Mouse (Mus musculus) intestine, postnatal 0 days (tissue): ENCODE data around the gene Cpox. TPM values are rescaled to one million over a fixed set of nuclear protein-coding genes. Genes with fewer than 3 reads are reported as not detected.

Experiments used
- ATAC-seq: fragments of 200-750 bp; cut with Nextera tagmentation; 2 replicates; pipeline ENCODE4 v1.8.0; 2017; ENCODE audit warnings: mild to moderate bottlenecking, moderate TSS enrichment, moderate library complexity
- H3K27ac ChIP-seq: fragments of 300-500 bp; sonication (generic); 2 replicates; pipeline ENCODE4 v1.5.1; 2014; ENCODE audit warnings: mild to moderate bottlenecking, low read depth, low read length, moderate library complexity
- H3K27me3 ChIP-seq: fragments of 300-500 bp; sonication (generic); replicated peaks from 2 replicates; pipeline ENCODE4 v1.6.1; 2014; ENCODE audit warnings: low read length, mixed read lengths; ENCODE audit not compliant: control insufficient read depth, insufficient read depth
- H3K36me3 ChIP-seq: fragments of 300-500 bp; sonication (generic); 2 replicates; pipeline ENCODE4 v1.6.1; 2014; ENCODE audit warnings: mild to moderate bottlenecking, moderate library complexity; ENCODE audit not compliant: control insufficient read depth, insufficient read depth
- H3K4me1 ChIP-seq: fragments of 300-500 bp; sonication (generic); replicated peaks from 2 replicates; pipeline ENCODE4 v1.6.1; 2014; ENCODE audit warnings: antibody characterized with exemption, low read length, mixed read lengths; ENCODE audit not compliant: control insufficient read depth, insufficient read depth
- H3K4me2 ChIP-seq: fragments of 300-500 bp; sonication (generic); replicated peaks from 2 replicates; pipeline ENCODE4 v1.6.1; 2014; ENCODE audit warnings: low read depth, mild to moderate bottlenecking, moderate library complexity
- H3K4me3 ChIP-seq: fragments of 300-500 bp; sonication (generic); 2 replicates; pipeline ENCODE4 v1.5.1; 2014; ENCODE audit warnings: low read depth, low read length
- H3K9ac ChIP-seq: fragments of 300-500 bp; sonication (generic); 2 replicates; pipeline ENCODE4 v1.6.1; 2014; ENCODE audit warnings: mild to moderate bottlenecking, low read depth, low read length
- H3K9me3 ChIP-seq: fragments of 300-500 bp; sonication (generic); 2 replicates; pipeline ENCODE4 v1.6.1; 2016; ENCODE audit warnings: mixed run types; ENCODE audit not compliant: control insufficient read depth
- CTCF ChIP-seq: sonication (generic); IDR thresholded peaks from 2 replicates; pipeline ENCODE4 v1.5.1; 2016; ENCODE audit warnings: low read depth, mild to moderate bottlenecking, control low read depth, antibody characterized with exemption, moderate library complexity
- WGBS: fragments of 180-500 bp; shearing (Covaris S2); extraction: QIAGEN DNeasy Blood & Tissue Kit; methylation state at CpG from one replicate; pipeline ENCODE4 v1.1.7; 2014; 5-methylcytosine and 5-hydroxymethylcytosine counted together
- polyA plus RNA-seq: library from polyadenylated mRNA; unstranded; fragments of >200 nt; fragmentation: Nextera tagmentation; extraction: Ambion mirVana; gene quantifications from 2 replicates; pipeline ENCODE4 v1.2.1, GENCODE M21; 2015

Cpox gene
- polyA plus RNA-seq, 1 experiment from 2014 or later = 54.5 TPM

GRCm38 (mm10) chr16:58675256-58675655, 5.2 kb downstream of the Cpox start:
- no peak overlapping the region for H3K4me3 ChIP-seq
- ATAC-seq = no peak
- no peak overlapping the region for H3K4me2 ChIP-seq
- no peak for TF ChIP-seq CTCF
- H3K4me1 ChIP-seq = no peaks in the 10 kb centered on the region
- no peaks in the 10 kb centered on the region for H3K27me3 ChIP-seq
- H3K9me3 ChIP-seq = no peaks in the 10 kb centered on the region
- WGBS = 95% methylated on average over 13 of the region's 13 CpGs
- H3K9ac ChIP-seq = no peak overlapping the region
- H3K27ac ChIP-seq = no peak overlapping the region
- peaks cover 45% of the 10 kb centered on the region for H3K36me3 ChIP-seq

DNA sequence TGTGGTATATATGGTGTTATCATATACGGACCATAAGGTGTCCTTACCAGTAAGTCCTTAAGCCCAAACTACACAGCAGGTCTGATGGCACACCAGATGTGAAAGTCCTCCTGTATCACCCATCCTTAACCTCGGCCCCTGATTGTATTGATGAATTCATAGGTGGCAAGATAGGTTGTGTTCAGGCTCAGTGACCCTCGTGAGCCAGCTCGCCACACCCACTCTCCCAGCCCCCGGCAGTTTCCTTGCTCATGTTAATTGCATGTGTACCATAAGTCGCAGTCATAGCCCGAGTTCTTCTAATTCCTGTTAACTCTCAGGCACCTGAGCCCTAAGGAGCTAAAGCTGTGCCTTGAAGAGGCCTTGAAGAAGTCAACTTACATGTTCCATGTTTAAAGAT, 6.1 kb downstream of the Cpox start:
- Histone ChIP-seq H3K27me3 (no peaks in the 10 kb centered on the region), H3K4me2 (no peak overlapping the region), H3K4me1 (no peaks in the 10 kb centered on the region), H3K4me3 (no peak overlapping the region), H3K9me3 (no peaks in the 10 kb centered on the region), H3K27ac (no peak overlapping the region), H3K9ac (no peak overlapping the region), H3K36me3 (peaks cover 49% of the 10 kb centered on the region)
- TF ChIP-seq CTCF = no peak
- 64% methylated on average over 7 of the region's 7 CpGs for WGBS
- ATAC-seq = no peak

GRCm38 (mm10) chr16:58676633-58677032, 6.5 kb downstream of the Cpox start:
- no peak for ATAC-seq
- Histone ChIP-seq H3K9me3 (no peaks in the 10 kb centered on the region), H3K4me3 (no peak overlapping the region), H3K4me1 (no peaks in the 10 kb centered on the region), H3K4me2 (no peak overlapping the region), H3K36me3 (peaks cover 49% of the 10 kb centered on the region), H3K9ac (no peak overlapping the region), H3K27me3 (no peaks in the 10 kb centered on the region), H3K27ac (no peak overlapping the region)
- TF ChIP-seq CTCF = no peak
- 91% methylated on average over 3 of the region's 3 CpGs for WGBS

DNA sequence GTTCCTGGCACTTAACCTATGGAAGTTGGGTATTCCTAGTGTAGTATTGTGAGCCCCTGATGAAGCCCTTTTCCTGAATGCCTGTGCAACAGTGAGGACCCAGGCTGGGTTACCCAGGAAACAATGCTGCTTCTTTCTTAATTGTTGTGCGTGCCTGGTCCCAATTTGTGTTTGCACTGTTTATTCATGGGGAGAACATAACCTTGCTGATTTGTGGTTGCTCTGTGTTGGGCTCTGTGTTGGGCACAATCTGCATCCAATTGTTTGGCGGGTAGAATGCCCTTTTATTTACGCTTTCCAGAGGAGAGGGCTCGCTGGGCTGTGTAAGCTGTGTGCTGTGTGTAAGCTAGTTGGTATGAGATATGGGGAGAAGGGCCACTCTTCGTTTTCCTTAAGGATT, 7.4 kb downstream of the Cpox start:
- H3K9me3 ChIP-seq = no peaks in the 10 kb centered on the region
- no peak for TF ChIP-seq CTCF
- WGBS = 89% methylated on average over 5 of the region's 5 CpGs

GRCm38 (mm10) chr16:58678660-58679059, 8.6 kb downstream of the Cpox start:
- Histone ChIP-seq H3K36me3 (peaks cover 46% of the 10 kb centered on the region), H3K4me2 (no peak overlapping the region), H3K9ac (no peak overlapping the region), H3K27me3 (no peaks in the 10 kb centered on the region), H3K4me3 (no peak overlapping the region), H3K9me3 (no peaks in the 10 kb centered on the region), H3K4me1 (no peaks in the 10 kb centered on the region), H3K27ac (no peak overlapping the region)
- WGBS = 73% methylated on average over 7 of the region's 7 CpGs
- ATAC-seq = peak; percentile 39; the same call in 1 of the 2 replicates
- TF ChIP-seq CTCF = peak; percentile 45; the same call in 1 of the 2 replicates

More for the DNA sequence above, 7.4 kb downstream of the Cpox start:
- Histone ChIP-seq H3K4me2 (no peak overlapping the region), H3K27ac (no peak overlapping the region), H3K9ac (no peak overlapping the region), H3K4me3 (no peak overlapping the region), H3K4me1 (no peaks in the 10 kb centered on the region), H3K36me3 (peaks cover 49% of the 10 kb centered on the region), H3K27me3 (no peaks in the 10 kb centered on the region)
- ATAC-seq = no peak

DNA sequence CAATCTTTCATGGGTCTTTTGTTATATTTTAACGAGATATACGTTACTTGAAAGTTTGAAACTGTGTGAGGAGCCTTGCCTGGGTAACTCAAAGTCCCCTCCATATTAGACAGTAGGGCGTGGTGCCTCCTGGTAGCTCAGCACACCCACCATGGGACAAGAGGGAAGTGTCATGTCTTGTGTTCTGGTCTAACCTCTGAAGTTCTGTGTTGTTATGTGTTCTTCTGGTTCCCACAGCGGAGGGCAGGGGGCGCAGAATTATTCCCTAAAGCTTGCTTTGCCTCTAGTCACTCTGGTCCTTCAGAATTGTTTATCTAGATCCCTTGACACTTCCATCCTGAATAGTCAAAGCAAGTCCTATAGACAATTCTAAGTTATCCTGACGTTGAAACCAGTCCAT, 12.0 kb downstream of the Cpox start:
- no peaks in the 10 kb centered on the region for H3K4me1 ChIP-seq
- H3K27ac ChIP-seq = no peak overlapping the region
- no peak overlapping the region for H3K4me3 ChIP-seq
- no peak for ATAC-seq
- no peak for TF ChIP-seq CTCF
- WGBS = 90% methylated on average over 6 of the region's 6 CpGs
- H3K27me3 ChIP-seq = no peaks in the 10 kb centered on the region
- H3K36me3 ChIP-seq = peaks cover 20% of the 10 kb centered on the region; the same call in 1 of the 2 replicates
- H3K9me3 ChIP-seq = no peaks in the 10 kb centered on the region
- H3K9ac ChIP-seq = no peak overlapping the region
- H3K4me2 ChIP-seq = no peak overlapping the region

GRCm38 (mm10) chr16:58682870-58683269, 12.8 kb downstream of the Cpox start:
- H3K4me1 ChIP-seq = no peaks in the 10 kb centered on the region
- H3K27me3 ChIP-seq = no peaks in the 10 kb centered on the region
- ATAC-seq = no peak
- no peak for TF ChIP-seq CTCF
- peaks cover 12% of the 10 kb centered on the region; the same call in 1 of the 2 replicates for H3K36me3 ChIP-seq
- no peaks in the 10 kb centered on the region for H3K9me3 ChIP-seq
- WGBS = 68% methylated on average over 7 of the region's 7 CpGs
- H3K4me3 ChIP-seq = no peak overlapping the region
- H3K9ac ChIP-seq = no peak overlapping the region
- no peak overlapping the region for H3K4me2 ChIP-seq
- H3K27ac ChIP-seq = no peak overlapping the region
